Mouse (Mus musculus) kidney, postnatal 10 days (tissue): ENCODE measurements at regions not wholly inside any gene's neighbourhood (a gene's known extent, or its start where the extent isn't known, plus 50 kb on each side); places are given as distances from the start of the nearest gene placed in this dataset.

Experiments used
- DNase-seq: peaks from one replicate; pipeline ENCODE4 v3.0.0; 2021; ENCODE audit warnings: mixed read lengths

- DNase-seq = no peak
Observed at GRCm38 (mm10) chr10:118000591-118000990, 141.0 kb upstream of the Mdm1 start.

GRCm38 (mm10) chr10:118001501-118001900 lies 140.1 kb upstream of the Mdm1 start:
- DNase-seq = no peak

- no peak for DNase-seq
Observed at GRCm38 (mm10) chr10:118001971-118002370, 139.6 kb upstream of the Mdm1 start.

GRCm38 (mm10) chr10:118002559-118002958 lies 139.1 kb upstream of the Mdm1 start:
- no peak for DNase-seq

- no peak for DNase-seq
Observed at GRCm38 (mm10) chr10:118003179-118003578, 138.4 kb upstream of the Mdm1 start.

- DNase-seq = no peak
Observed at GRCm38 (mm10) chr10:118003739-118004361, 137.8 kb upstream of the Mdm1 start.

GRCm38 (mm10) chr10:118004362-118004958 lies 137.2 kb upstream of the Mdm1 start:
- no peak for DNase-seq

GRCm38 (mm10) chr10:118006827-118007550 lies 134.6 kb upstream of the Mdm1 start:
- no peak for DNase-seq

- DNase-seq = no peak
Observed at GRCm38 (mm10) chr10:118007846-118008245, 133.8 kb upstream of the Mdm1 start.

GRCm38 (mm10) chr10:118011687-118012567 lies 129.7 kb upstream of the Mdm1 start:
- DNase-seq = peak; percentile 54

- DNase-seq = no peak
Observed at GRCm38 (mm10) chr10:118028831-118029230, 112.8 kb upstream of the Mdm1 start.

- no peak for DNase-seq
Observed at GRCm38 (mm10) chr10:118034401-118034800, 107.2 kb upstream of the Mdm1 start.

- no peak for DNase-seq
Observed at GRCm38 (mm10) chr10:118035035-118035434, 106.6 kb upstream of the Mdm1 start.

- no peak for DNase-seq
Observed at GRCm38 (mm10) chr10:118038465-118038864, 103.1 kb upstream of the Mdm1 start.

- no peak for DNase-seq
Observed at GRCm38 (mm10) chr10:118039056-118039455, 102.6 kb upstream of the Mdm1 start.

GRCm38 (mm10) chr10:118041068-118041467 lies 100.5 kb upstream of the Mdm1 start:
- no peak for DNase-seq

GRCm38 (mm10) chr10:118043761-118044160 lies 97.8 kb upstream of the Mdm1 start:
- no peak for DNase-seq

- DNase-seq = no peak
Observed at GRCm38 (mm10) chr10:118044840-118045239, 96.8 kb upstream of the Mdm1 start.

- no peak for DNase-seq
Observed at GRCm38 (mm10) chr10:118045427-118045826, 96.2 kb upstream of the Mdm1 start.

- DNase-seq = peak; percentile 29
Observed at GRCm38 (mm10) chr10:118046328-118046727, 95.3 kb upstream of the Mdm1 start.

GRCm38 (mm10) chr10:118046831-118047230 lies 94.8 kb upstream of the Mdm1 start:
- DNase-seq = no peak

GRCm38 (mm10) chr10:118049330-118049729 lies 92.3 kb upstream of the Mdm1 start:
- DNase-seq = peak; percentile 78

GRCm38 (mm10) chr10:118050152-118050641 lies 91.4 kb upstream of the Mdm1 start:
- no peak for DNase-seq
